Mouse (Mus musculus) bone marrow macrophage, adult 2 months (primary cell): ENCODE data around the gene Slc30a2.

ENCODE experiments used
- CTCF ChIP-seq: IDR thresholded peaks from 2 replicates; pipeline ENCODE4 v1.5.1; 2012; ENCODE audit warnings: low read depth, mild to moderate bottlenecking, low read length, moderate library complexity
- POLR2A ChIP-seq: IDR thresholded peaks from 2 replicates; pipeline ENCODE4 v1.6.1; 2012; ENCODE audit warnings: mild to moderate bottlenecking, low read depth, low read length, borderline replicate concordance

DNA sequence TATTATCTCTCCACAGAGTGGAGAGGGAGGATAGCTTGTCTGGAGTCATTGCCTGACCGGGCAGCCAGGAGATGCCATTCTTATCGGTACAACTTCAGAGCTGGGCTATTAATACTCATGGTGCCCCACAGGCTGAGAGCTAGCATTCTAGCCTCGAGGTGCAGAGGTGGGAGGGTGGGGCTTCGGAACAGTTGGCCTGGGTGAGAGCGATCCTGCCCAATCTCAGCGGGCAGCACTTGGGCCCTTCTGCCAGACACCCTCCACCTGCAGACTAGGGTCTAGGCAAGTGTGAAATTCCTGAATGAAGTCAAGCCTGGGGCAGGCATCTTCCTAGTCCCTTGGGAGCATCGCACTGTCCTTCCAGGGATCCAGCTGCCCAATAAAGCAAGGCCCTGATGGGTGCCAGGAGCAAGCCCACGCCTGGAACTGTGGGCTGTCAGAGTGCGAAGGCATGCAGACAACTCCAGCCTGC is 49.3 kb upstream of the Slc30a2 start:
- no peak for TF ChIP-seq CTCF
- no peak for TF ChIP-seq POLR2A
